Mouse (Mus musculus): ENCODE data around the gene Trub1. TPM values are rescaled to one million over a fixed set of nuclear protein-coding genes. Genes with fewer than 3 reads are reported as not detected.

Gene Trub1
- polyA plus RNA-seq, 1 experiment from 2014 or later, result 17.8 TPM

- Histone ChIP-seq H3K4me1 (replicated peaks; ENCODE audit: control insufficient read depth, insufficient read depth, low read length) (no peaks in the 10 kb centered on the region), H3K9me3 (ENCODE audit: control insufficient read depth, low read length) (no peaks in the 10 kb centered on the region), H3K4me2 (replicated peaks; ENCODE audit: low read depth, low read length) (no peak overlapping the region), H3K27me3 (ENCODE audit: control insufficient read depth, insufficient read depth, low read length) (no peaks in the 10 kb centered on the region), H3K27ac (ENCODE audit: low read depth, low read length) (no peak overlapping the region), H3K36me3 (ENCODE audit: control insufficient read depth, insufficient read depth, low read length) (no peaks in the 10 kb centered on the region), H3K4me3 (ENCODE audit: low read depth, low read length) (no peak overlapping the region), H3K9ac (ENCODE audit: low read depth, low read length) (no peak overlapping the region)
- WGBS, result 95% methylated on average over 25 of the region's 25 CpGs
- ATAC-seq (ENCODE audit: low FRiP score), result no peak
- DNase-seq (ENCODE audit: low spot score), result no peak
Measured at GRCm38 (mm10) chr19:57455286-57455960, 2.7 kb downstream of the Trub1 start.

- WGBS, result 63% methylated on average over 2 of the region's 2 CpGs
- H3K27ac ChIP-seq (ENCODE audit: low read depth, low read length), result no peak overlapping the region
- ATAC-seq (ENCODE audit: low FRiP score) (no peak), DNase-seq (ENCODE audit: low spot score) (peak; percentile 60)
- no peaks in the 10 kb centered on the region for H3K9me3 ChIP-seq (ENCODE audit: control insufficient read depth, low read length)
- no peak overlapping the region for H3K4me2 ChIP-seq (replicated peaks; ENCODE audit: low read depth, low read length)
- no peak overlapping the region for H3K4me3 ChIP-seq (ENCODE audit: low read depth, low read length)
- H3K4me1 ChIP-seq (replicated peaks; ENCODE audit: control insufficient read depth, insufficient read depth, low read length), result no peaks in the 10 kb centered on the region
- H3K36me3 ChIP-seq (ENCODE audit: control insufficient read depth, insufficient read depth, low read length), result no peaks in the 10 kb centered on the region
- no peaks in the 10 kb centered on the region for H3K27me3 ChIP-seq (ENCODE audit: control insufficient read depth, insufficient read depth, low read length)
- no peak overlapping the region for H3K9ac ChIP-seq (ENCODE audit: low read depth, low read length)
Measured at GRCm38 (mm10) chr19:57457075-57457474, 4.4 kb downstream of the Trub1 start.

GRCm38 (mm10) chr19:57463741-57464140, 11.0 kb downstream of the Trub1 start:
- Histone ChIP-seq H3K4me3 (ENCODE audit: low read depth, low read length) (no peak overlapping the region), H3K27ac (ENCODE audit: low read depth, low read length) (no peak overlapping the region), H3K9ac (ENCODE audit: low read depth, low read length) (no peak overlapping the region), H3K4me2 (replicated peaks; ENCODE audit: low read depth, low read length) (no peak overlapping the region), H3K36me3 (ENCODE audit: control insufficient read depth, insufficient read depth, low read length) (no peaks in the 10 kb centered on the region), H3K27me3 (ENCODE audit: control insufficient read depth, insufficient read depth, low read length) (no peaks in the 10 kb centered on the region), H3K4me1 (replicated peaks; ENCODE audit: control insufficient read depth, insufficient read depth, low read length) (no peaks in the 10 kb centered on the region), H3K9me3 (ENCODE audit: control insufficient read depth, low read length) (no peaks in the 10 kb centered on the region)
- ATAC-seq (ENCODE audit: low FRiP score) (no peak), DNase-seq (ENCODE audit: low spot score) (no peak)
- WGBS, result 83% methylated on average over 8 of the region's 8 CpGs

- Histone ChIP-seq H3K4me2 (replicated peaks; ENCODE audit: low read depth, low read length) (no peak overlapping the region), H3K36me3 (ENCODE audit: control insufficient read depth, insufficient read depth, low read length) (no peaks in the 10 kb centered on the region), H3K9me3 (ENCODE audit: control insufficient read depth, low read length) (no peaks in the 10 kb centered on the region), H3K4me1 (replicated peaks; ENCODE audit: control insufficient read depth, insufficient read depth, low read length) (no peaks in the 10 kb centered on the region), H3K9ac (ENCODE audit: low read depth, low read length) (no peak overlapping the region), H3K4me3 (ENCODE audit: low read depth, low read length) (no peak overlapping the region), H3K27me3 (ENCODE audit: control insufficient read depth, insufficient read depth, low read length) (no peaks in the 10 kb centered on the region), H3K27ac (ENCODE audit: low read depth, low read length) (no peak overlapping the region)
- DNase-seq (ENCODE audit: low spot score), result no peak
- WGBS, result 93% methylated on average over 7 of the region's 7 CpGs
- no peak for ATAC-seq (ENCODE audit: low FRiP score)
Measured at GRCm38 (mm10) chr19:57465742-57466141, 13.0 kb downstream of the Trub1 start.

GRCm38 (mm10) chr19:57471033-57471432, 18.3 kb downstream of the Trub1 start:
- ATAC-seq (ENCODE audit: low FRiP score), result no peak
- no peak overlapping the region for H3K27ac ChIP-seq (ENCODE audit: low read depth, low read length)
- H3K4me3 ChIP-seq (ENCODE audit: low read depth, low read length), result no peak overlapping the region
- DNase-seq (ENCODE audit: low spot score), result no peak
- H3K4me2 ChIP-seq (replicated peaks; ENCODE audit: low read depth, low read length), result no peak overlapping the region
- 77% methylated on average over 12 of the region's 12 CpGs for WGBS
- H3K4me1 ChIP-seq (replicated peaks; ENCODE audit: control insufficient read depth, insufficient read depth, low read length), result no peaks in the 10 kb centered on the region
- no peaks in the 10 kb centered on the region for H3K27me3 ChIP-seq (ENCODE audit: control insufficient read depth, insufficient read depth, low read length)
- H3K36me3 ChIP-seq (ENCODE audit: control insufficient read depth, insufficient read depth, low read length), result no peaks in the 10 kb centered on the region
- H3K9ac ChIP-seq (ENCODE audit: low read depth, low read length), result no peak overlapping the region
- no peaks in the 10 kb centered on the region for H3K9me3 ChIP-seq (ENCODE audit: control insufficient read depth, low read length)

GRCm38 (mm10) chr19:57472169-57472568, 19.5 kb downstream of the Trub1 start:
- no peak for ATAC-seq (ENCODE audit: low FRiP score)
- no peak for DNase-seq (ENCODE audit: low spot score)

GRCm38 (mm10) chr19:57473301-57473700, 20.6 kb downstream of the Trub1 start:
- WGBS, result 76% methylated on average over 16 of the region's 16 CpGs
- no peaks in the 10 kb centered on the region for H3K9me3 ChIP-seq (ENCODE audit: control insufficient read depth, low read length)
- H3K4me2 ChIP-seq (replicated peaks; ENCODE audit: low read depth, low read length), result no peak overlapping the region
- ATAC-seq (ENCODE audit: low FRiP score), result no peak
- H3K27me3 ChIP-seq (ENCODE audit: control insufficient read depth, insufficient read depth, low read length), result no peaks in the 10 kb centered on the region
- no peak overlapping the region for H3K9ac ChIP-seq (ENCODE audit: low read depth, low read length)
- H3K4me1 ChIP-seq (replicated peaks; ENCODE audit: control insufficient read depth, insufficient read depth, low read length), result no peaks in the 10 kb centered on the region
- H3K27ac ChIP-seq (ENCODE audit: low read depth, low read length), result no peak overlapping the region
- no peak for DNase-seq (ENCODE audit: low spot score)
- H3K4me3 ChIP-seq (ENCODE audit: low read depth, low read length), result no peak overlapping the region
- no peaks in the 10 kb centered on the region for H3K36me3 ChIP-seq (ENCODE audit: control insufficient read depth, insufficient read depth, low read length)

More at GRCm38 (mm10) chr19:57472169-57472568, 19.5 kb downstream of the Trub1 start:
- H3K4me2 ChIP-seq (replicated peaks; ENCODE audit: low read depth, low read length), result no peak overlapping the region
- H3K27me3 ChIP-seq (ENCODE audit: control insufficient read depth, insufficient read depth, low read length), result no peaks in the 10 kb centered on the region
- H3K9ac ChIP-seq (ENCODE audit: low read depth, low read length), result no peak overlapping the region
- no peaks in the 10 kb centered on the region for H3K4me1 ChIP-seq (replicated peaks; ENCODE audit: control insufficient read depth, insufficient read depth, low read length)
- H3K36me3 ChIP-seq (ENCODE audit: control insufficient read depth, insufficient read depth, low read length), result no peaks in the 10 kb centered on the region
- H3K4me3 ChIP-seq (ENCODE audit: low read depth, low read length), result no peak overlapping the region
- no peak overlapping the region for H3K27ac ChIP-seq (ENCODE audit: low read depth, low read length)
- WGBS, result 90% methylated on average over 15 of the region's 15 CpGs
- no peaks in the 10 kb centered on the region for H3K9me3 ChIP-seq (ENCODE audit: control insufficient read depth, low read length)

- Histone ChIP-seq H3K9me3 (ENCODE audit: control insufficient read depth, low read length) (no peaks in the 10 kb centered on the region), H3K4me2 (replicated peaks; ENCODE audit: low read depth, low read length) (no peak overlapping the region), H3K36me3 (ENCODE audit: control insufficient read depth, insufficient read depth, low read length) (no peaks in the 10 kb centered on the region), H3K4me1 (replicated peaks; ENCODE audit: control insufficient read depth, insufficient read depth, low read length) (no peaks in the 10 kb centered on the region), H3K9ac (ENCODE audit: low read depth, low read length) (no peak overlapping the region), H3K27me3 (ENCODE audit: control insufficient read depth, insufficient read depth, low read length) (no peaks in the 10 kb centered on the region), H3K27ac (ENCODE audit: low read depth, low read length) (no peak overlapping the region), H3K4me3 (ENCODE audit: low read depth, low read length) (no peak overlapping the region)
- no peak for DNase-seq (ENCODE audit: low spot score)
- WGBS, result 85% methylated on average over 4 of the region's 4 CpGs
- no peak for ATAC-seq (ENCODE audit: low FRiP score)
Measured at GRCm38 (mm10) chr19:57475298-57475697, 22.6 kb downstream of the Trub1 start.

GRCm38 (mm10) chr19:57477310-57477709, 24.6 kb downstream of the Trub1 start:
- 74% methylated on average over 8 of the region's 8 CpGs for WGBS
- Histone ChIP-seq H3K9me3 (ENCODE audit: control insufficient read depth, low read length) (no peaks in the 10 kb centered on the region), H3K27me3 (ENCODE audit: control insufficient read depth, insufficient read depth, low read length) (no peaks in the 10 kb centered on the region), H3K36me3 (ENCODE audit: control insufficient read depth, insufficient read depth, low read length) (no peaks in the 10 kb centered on the region), H3K27ac (ENCODE audit: low read depth, low read length) (no peak overlapping the region), H3K4me3 (ENCODE audit: low read depth, low read length) (no peak overlapping the region), H3K4me2 (replicated peaks; ENCODE audit: low read depth, low read length) (no peak overlapping the region), H3K9ac (ENCODE audit: low read depth, low read length) (no peak overlapping the region), H3K4me1 (replicated peaks; ENCODE audit: control insufficient read depth, insufficient read depth, low read length) (no peaks in the 10 kb centered on the region)
- ATAC-seq (ENCODE audit: low FRiP score), result no peak
- no peak for DNase-seq (ENCODE audit: low spot score)
